Mouse (Mus musculus) midbrain, embryonic 12.5 days (tissue): Measurements from ENCODE around the gene Cyb5r2. TPM values are rescaled to one million over a fixed set of nuclear protein-coding genes. Genes with fewer than 3 reads are reported as not detected.
A peak's percentile ranks its signal among the peaks of the same experiment; 100 is the strongest.

Experiments
- ATAC-seq: fragments of 200-750 bp; cut with Nextera tagmentation; 2 replicates; pipeline ENCODE4 v1.8.0; 2017; ENCODE audit warnings: low read depth, moderate TSS enrichment, moderate library complexity; ENCODE audit not compliant: low FRiP score
- H3K27ac ChIP-seq: fragments of 300-500 bp; sonication (generic); replicated peaks from 2 replicates; pipeline ENCODE4 v1.5.1; 2016; ENCODE audit warnings: mild to moderate bottlenecking
- H3K27me3 ChIP-seq: fragments of 300-500 bp; sonication (generic); 2 replicates; pipeline ENCODE4 v1.6.1; 2016; ENCODE audit warnings: mild to moderate bottlenecking
- H3K36me3 ChIP-seq: fragments of 300-500 bp; sonication (generic); 2 replicates; pipeline ENCODE4 v1.6.1; 2016
- H3K4me1 ChIP-seq: fragments of 300-500 bp; sonication (generic); 2 replicates; pipeline ENCODE4 v1.6.1; 2016
- H3K4me2 ChIP-seq: fragments of 300-500 bp; sonication (generic); replicated peaks from 2 replicates; pipeline ENCODE4 v1.6.1; 2016; ENCODE audit warnings: mild to moderate bottlenecking, moderate library complexity
- H3K4me3 ChIP-seq: fragments of 300-500 bp; sonication (generic); 2 replicates; pipeline ENCODE4 v1.5.1; 2016; ENCODE audit warnings: mild to moderate bottlenecking
- H3K9ac ChIP-seq: fragments of 300-500 bp; sonication (generic); replicated peaks from 2 replicates; pipeline ENCODE4 v1.6.1; 2016; ENCODE audit warnings: mild to moderate bottlenecking, moderate library complexity
- H3K9me3 ChIP-seq: fragments of 300-500 bp; sonication (generic); 2 replicates; pipeline ENCODE4 v1.6.1; 2016; ENCODE audit warnings: mild to moderate bottlenecking
- WGBS: fragments of 180-500 bp; shearing (Covaris S2); methylation state at CpG from one replicate; pipeline ENCODE4 v1.1.7; 2016; 5-methylcytosine and 5-hydroxymethylcytosine counted together
- polyA plus RNA-seq: library from polyadenylated mRNA; unstranded; fragments of >200 nt; fragmentation: Nextera tagmentation; extraction: Ambion mirVana; gene quantifications from 2 replicates; pipeline ENCODE4 v1.2.1, GENCODE M21; 2016

Cyb5r2 gene
- polyA plus RNA-seq, 1 experiment from 2014 or later, result 0.34 TPM

DNA sequence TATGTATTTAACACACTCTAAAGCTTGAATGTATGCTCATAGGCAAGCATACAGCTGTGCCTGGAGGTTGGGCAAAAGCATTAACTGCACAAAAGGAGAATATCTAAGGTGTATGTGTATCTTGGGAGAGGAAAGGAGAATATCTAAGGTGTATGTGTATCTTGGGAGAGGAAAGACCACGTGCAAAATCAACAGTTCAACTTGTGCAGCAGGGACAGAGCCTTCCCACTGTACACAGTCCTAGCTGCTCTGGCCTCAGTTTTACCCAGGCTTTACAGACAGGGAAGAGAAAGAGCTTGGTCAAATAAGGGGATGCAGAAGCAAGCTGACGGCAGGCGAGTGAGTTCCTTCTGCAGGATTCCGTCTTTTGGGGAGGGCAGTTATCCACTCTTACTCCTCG lies 43.8 kb downstream of the Cyb5r2 start:
- no peak overlapping the region for H3K27ac ChIP-seq
- no peak for ATAC-seq
- no peak overlapping the region for H3K4me3 ChIP-seq
- no peak overlapping the region for H3K9ac ChIP-seq
- H3K9me3 ChIP-seq, result no peaks in the 10 kb centered on the region
- no peaks in the 10 kb centered on the region for H3K36me3 ChIP-seq
- H3K4me1 ChIP-seq, result no peaks in the 10 kb centered on the region
- H3K27me3 ChIP-seq, result no peaks in the 10 kb centered on the region; the same call in 1 of the 2 replicates
- 87% methylated on average over 5 of the region's 5 CpGs for WGBS
- H3K4me2 ChIP-seq, result no peak overlapping the region

DNA sequence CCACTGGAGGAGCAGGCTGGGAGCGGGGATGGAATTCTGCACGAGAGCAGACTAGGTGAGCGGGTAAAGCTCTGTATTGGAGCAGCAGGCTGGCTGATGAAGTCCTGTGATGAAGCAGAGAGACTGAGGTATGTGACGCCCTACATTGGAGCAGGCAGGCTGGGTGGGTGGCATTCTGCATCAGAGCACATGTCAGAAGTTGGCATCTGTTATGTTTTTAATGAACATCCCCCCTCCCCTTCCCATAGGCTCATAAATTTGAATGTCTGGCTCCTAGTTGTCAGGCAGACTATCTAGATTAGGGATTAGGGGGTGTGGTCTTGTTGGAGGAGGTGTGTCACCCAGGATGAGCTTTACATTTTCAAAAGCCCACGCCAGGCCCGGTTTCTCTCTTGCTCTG lies 45.1 kb downstream of the Cyb5r2 start:
- WGBS, result 59% methylated on average over 6 of the region's 6 CpGs

DNA sequence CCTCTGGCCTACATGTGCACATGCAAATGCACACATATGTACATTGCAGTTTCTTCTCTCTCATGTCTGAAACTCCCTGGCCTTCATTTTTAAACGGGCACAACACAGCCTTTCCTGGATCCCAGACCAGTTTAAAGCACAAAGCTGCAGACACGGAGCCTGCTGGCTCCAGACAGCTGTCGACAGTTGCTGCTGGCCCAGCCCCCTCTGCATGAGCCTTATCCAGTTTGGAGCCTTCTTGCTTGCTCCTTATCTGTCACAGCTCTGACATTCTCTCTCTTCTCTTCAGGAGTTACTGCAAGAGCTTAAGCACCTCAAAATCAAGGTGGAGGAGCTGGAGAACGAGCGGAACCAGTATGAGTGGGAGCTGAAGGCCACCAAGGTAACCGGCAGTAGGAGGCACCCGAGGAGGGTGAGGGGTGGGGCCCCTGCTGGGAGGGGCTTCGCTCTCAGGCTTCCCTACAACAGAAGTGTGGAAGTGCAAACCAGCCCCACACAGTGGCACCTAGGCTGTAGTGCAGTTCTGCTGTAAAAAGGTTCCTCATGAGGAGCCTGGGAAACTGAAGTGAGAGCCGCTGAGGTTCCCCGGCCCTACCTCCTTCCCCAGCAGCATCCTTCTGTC lies 49.2 kb downstream of the Cyb5r2 start:
- 6% methylated on average over 10 of the region's 10 CpGs for WGBS
- Histone ChIP-seq H3K4me1 (0 out of 2 replicates have a peak, but pooled peaks cover 12% of the 10 kb centered on the region), H3K9me3 (no peaks in the 10 kb centered on the region), H3K4me2 (peak overlapping the region; percentile 46), H3K27me3 (no peaks in the 10 kb centered on the region; the same call in 1 of the 2 replicates), H3K9ac (0 out of 2 replicates have a peak overlapping the region, but pooled peaks have one; percentile 24), H3K36me3 (no peaks in the 10 kb centered on the region), H3K27ac (no peak overlapping the region), H3K4me3 (peak overlapping the region; percentile 14)
- peak; percentile 88 for ATAC-seq

More for the DNA sequence above, 45.1 kb downstream of the Cyb5r2 start:
- Histone ChIP-seq H3K4me2 (no peak overlapping the region), H3K4me1 (0 out of 2 replicates have a peak, but pooled peaks cover 10% of the 10 kb centered on the region), H3K27ac (no peak overlapping the region), H3K9me3 (no peaks in the 10 kb centered on the region), H3K27me3 (no peaks in the 10 kb centered on the region; the same call in 1 of the 2 replicates), H3K36me3 (no peaks in the 10 kb centered on the region), H3K4me3 (no peak overlapping the region), H3K9ac (no peak overlapping the region)
- ATAC-seq, result no peak

DNA sequence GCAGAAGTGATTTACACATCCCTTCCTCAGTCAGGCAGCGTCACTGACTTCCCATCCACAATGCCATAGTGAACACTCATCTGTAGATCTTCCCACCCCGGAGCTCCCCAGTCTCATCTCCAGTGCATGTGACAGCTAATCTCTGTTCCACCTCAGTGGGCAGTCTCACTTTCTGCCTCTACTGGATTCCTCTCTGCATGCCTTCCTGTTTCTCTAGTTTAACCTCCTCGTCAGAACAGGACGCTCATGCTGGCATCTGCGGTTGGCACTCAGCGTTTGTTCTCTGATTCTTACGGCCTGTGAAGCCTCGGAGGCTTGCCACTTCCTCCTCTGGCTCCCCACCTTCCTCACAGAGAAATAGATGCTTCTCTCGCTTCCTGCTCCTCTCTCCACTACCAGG lies 50.2 kb downstream of the Cyb5r2 start:
- WGBS, result 66% methylated on average over 9 of the region's 9 CpGs
- Histone ChIP-seq H3K27me3 (no peaks in the 10 kb centered on the region; the same call in 1 of the 2 replicates), H3K36me3 (no peaks in the 10 kb centered on the region)

DNA sequence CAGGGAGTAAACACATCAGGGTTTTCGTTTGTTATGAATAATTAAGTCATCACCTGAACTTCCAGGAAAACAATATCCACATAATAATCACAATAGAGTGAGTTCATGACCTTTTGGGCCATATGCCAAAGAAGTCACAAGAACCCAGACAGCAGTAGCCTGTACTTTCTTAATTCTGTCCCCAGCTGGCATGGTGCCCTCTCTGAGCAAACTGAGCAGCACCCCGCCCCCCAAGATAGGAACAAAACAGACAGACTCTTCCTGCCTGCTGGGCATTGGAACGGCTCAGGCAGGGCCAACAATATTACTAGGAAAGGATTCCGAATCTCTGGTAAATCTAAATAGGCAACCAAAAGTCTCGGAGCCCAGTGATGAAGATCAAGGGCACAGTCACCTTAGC lies 51.9 kb downstream of the Cyb5r2 start:
- Histone ChIP-seq H3K27me3 (no peaks in the 10 kb centered on the region; the same call in 1 of the 2 replicates), H3K27ac (no peak overlapping the region), H3K9ac (no peak overlapping the region), H3K4me3 (no peak overlapping the region), H3K4me1 (0 out of 2 replicates have a peak, but pooled peaks cover 12% of the 10 kb centered on the region), H3K4me2 (no peak overlapping the region), H3K36me3 (no peaks in the 10 kb centered on the region), H3K9me3 (no peaks in the 10 kb centered on the region)
- no peak for ATAC-seq
- 67% methylated on average over 5 of the region's 5 CpGs for WGBS

More for the DNA sequence above, 50.2 kb downstream of the Cyb5r2 start:
- no peak overlapping the region for H3K27ac ChIP-seq
- no peaks in the 10 kb centered on the region for H3K9me3 ChIP-seq
- H3K9ac ChIP-seq, result no peak overlapping the region
- no peak overlapping the region for H3K4me3 ChIP-seq
- ATAC-seq, result no peak
- no peak overlapping the region for H3K4me2 ChIP-seq
- H3K4me1 ChIP-seq, result 0 out of 2 replicates have a peak, but pooled peaks cover 12% of the 10 kb centered on the region

DNA sequence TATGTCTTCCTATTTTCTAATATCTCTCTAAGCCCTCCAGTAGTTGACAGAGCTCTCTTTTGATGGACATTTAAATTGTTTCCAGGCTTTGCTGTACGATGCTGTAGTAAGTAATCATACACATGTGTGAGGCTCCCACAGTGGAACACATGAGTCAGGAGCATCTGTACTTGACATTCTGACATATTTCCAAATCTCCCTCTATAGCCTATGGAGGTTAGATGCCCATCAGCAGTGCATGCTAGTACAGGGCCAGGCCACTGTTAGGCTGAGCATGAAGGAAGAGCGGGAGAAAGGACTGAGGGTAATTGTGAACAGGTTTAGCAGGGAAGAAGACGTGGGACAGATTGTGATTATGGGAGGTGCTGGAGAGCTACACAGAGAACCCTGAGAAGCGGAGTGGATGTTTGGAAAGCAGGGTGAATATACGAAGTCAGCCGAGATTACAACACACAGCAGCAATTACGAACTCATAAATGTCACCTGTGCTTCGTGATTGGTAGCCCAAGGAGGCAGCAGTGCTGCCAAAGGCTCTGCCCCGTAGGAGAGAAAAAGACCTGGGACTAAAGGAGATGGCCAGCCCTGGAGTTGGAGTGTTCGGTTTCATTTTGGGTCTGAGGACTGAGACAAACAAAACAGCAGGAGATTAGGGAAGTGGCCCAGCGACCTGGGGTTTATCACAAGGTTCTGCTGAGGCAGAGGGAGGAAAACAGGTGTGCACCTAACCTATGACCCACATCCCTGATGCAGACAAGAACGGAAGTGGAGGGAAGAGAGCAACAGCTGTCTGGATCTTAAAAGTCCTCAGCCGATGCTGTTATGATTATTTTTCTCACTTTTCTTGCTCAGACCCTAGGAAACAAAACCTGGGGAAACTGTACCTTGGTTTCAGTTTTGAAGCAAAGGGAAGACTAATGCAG lies 55.1 kb downstream of the Cyb5r2 start:
- no peak overlapping the region for H3K9ac ChIP-seq
- 70% methylated on average over 13 of the region's 13 CpGs for WGBS
- no peaks in the 10 kb centered on the region for H3K36me3 ChIP-seq
- H3K9me3 ChIP-seq, result no peaks in the 10 kb centered on the region
- H3K4me1 ChIP-seq, result 0 out of 2 replicates have a peak, but pooled peaks cover 2% of the 10 kb centered on the region
- no peak overlapping the region for H3K4me3 ChIP-seq
- no peak overlapping the region for H3K4me2 ChIP-seq
- H3K27me3 ChIP-seq, result no peaks in the 10 kb centered on the region
- H3K27ac ChIP-seq, result no peak overlapping the region
- no peak for ATAC-seq

DNA sequence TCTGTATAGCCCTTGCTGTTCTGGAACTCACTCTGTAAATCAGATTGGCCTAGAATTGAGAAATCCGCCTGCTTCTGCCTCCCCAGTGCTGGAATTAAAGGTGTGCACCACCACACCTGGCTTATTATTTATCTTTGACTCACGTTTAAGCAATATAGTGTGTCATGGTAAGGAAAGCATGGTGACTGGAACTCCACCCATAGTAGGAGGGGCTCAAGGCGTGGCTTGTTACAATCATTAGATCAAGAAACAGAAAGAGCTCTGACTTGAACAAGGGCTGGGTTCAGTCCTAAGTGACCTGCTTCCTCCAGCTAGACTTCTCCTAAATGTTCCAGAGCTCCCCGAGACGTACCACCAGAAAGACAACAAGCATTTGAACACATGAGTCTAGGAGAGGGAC lies 57.2 kb downstream of the Cyb5r2 start:
- no peaks in the 10 kb centered on the region for H3K36me3 ChIP-seq
- no peak overlapping the region for H3K4me3 ChIP-seq
- H3K27me3 ChIP-seq, result no peaks in the 10 kb centered on the region
- H3K4me2 ChIP-seq, result no peak overlapping the region
- no peaks in the 10 kb centered on the region for H3K4me1 ChIP-seq
- no peaks in the 10 kb centered on the region for H3K9me3 ChIP-seq
- WGBS, result 86% methylated on average over 5 of the region's 5 CpGs
- no peak for ATAC-seq
- no peak overlapping the region for H3K27ac ChIP-seq
- no peak overlapping the region for H3K9ac ChIP-seq

DNA sequence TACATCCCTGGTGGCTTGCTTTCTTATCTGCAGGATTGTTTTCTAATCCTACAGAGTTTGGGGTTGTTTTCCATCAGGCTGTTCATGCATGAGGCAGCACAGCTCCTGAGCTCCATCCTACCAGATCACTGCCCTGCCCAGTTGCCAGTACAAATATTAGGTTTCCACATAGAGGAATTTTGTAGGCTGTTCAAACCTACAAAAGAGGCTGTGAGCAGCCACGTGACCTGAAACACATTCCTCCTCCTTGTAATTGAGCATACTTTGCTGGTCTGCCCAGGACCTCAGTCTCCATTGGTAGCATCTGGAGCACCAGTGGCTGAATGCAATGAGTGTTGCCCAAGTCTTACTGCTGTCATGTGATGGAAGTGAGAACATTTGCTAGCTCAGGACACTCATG lies 57.9 kb downstream of the Cyb5r2 start:
- H3K27me3 ChIP-seq, result no peaks in the 10 kb centered on the region
- ATAC-seq, result no peak
- 79% methylated on average over 1 of the region's 1 CpGs for WGBS
- no peak overlapping the region for H3K4me3 ChIP-seq
- no peaks in the 10 kb centered on the region for H3K36me3 ChIP-seq
- no peaks in the 10 kb centered on the region for H3K9me3 ChIP-seq
- H3K4me1 ChIP-seq, result no peaks in the 10 kb centered on the region
- no peak overlapping the region for H3K27ac ChIP-seq
- no peak overlapping the region for H3K4me2 ChIP-seq
- H3K9ac ChIP-seq, result no peak overlapping the region

Other genes with a start within 250 kb of the Cyb5r2 start
- gene Olfml1, start 190.6 kb downstream of the Cyb5r2 start, polyA plus RNA-seq, result 4.3 and 8.6 TPM in 2 replicates
- gene Ppfibp2, start 162.8 kb downstream of the Cyb5r2 start, polyA plus RNA-seq, result 2.3 and 3.2 TPM in 2 replicates
- gene 5330417H12Rik, start 132.9 kb downstream of the Cyb5r2 start, polyA plus RNA-seq, result not detected in 2 replicates
- not detected in 2 replicates for gene Ovch2, start 43.2 kb upstream of the Cyb5r2 start, polyA plus RNA-seq
- not detected in 2 replicates for gene Olfr467, start 54.2 kb upstream of the Cyb5r2 start, polyA plus RNA-seq
- not detected in 2 replicates for gene Olfr469, start 67.5 kb upstream of the Cyb5r2 start, polyA plus RNA-seq
- not detected in 2 replicates for gene Olfr470, start 89.5 kb upstream of the Cyb5r2 start, polyA plus RNA-seq
- not detected in 2 replicates for gene Olfr472, start 139.9 kb upstream of the Cyb5r2 start, polyA plus RNA-seq
- not detected in 2 replicates for gene Olfr473, start 172.4 kb upstream of the Cyb5r2 start, polyA plus RNA-seq
- not detected in 2 replicates for gene Olfr474, start 196.6 kb upstream of the Cyb5r2 start, polyA plus RNA-seq
- gene Olfr476, start 206.8 kb upstream of the Cyb5r2 start, polyA plus RNA-seq, result not detected in 2 replicates
- gene Olfr477, start 228.7 kb upstream of the Cyb5r2 start, polyA plus RNA-seq, result not detected in 2 replicates